Mouse (Mus musculus) testis, postnatal 10 days (tissue): ENCODE measurements around the gene C2cd2.

Experiments
- DNase-seq: peaks from one replicate; pipeline ENCODE4 v3.0.0; 2021; ENCODE audit warnings: low spot score

Gene C2cd2

DNA sequence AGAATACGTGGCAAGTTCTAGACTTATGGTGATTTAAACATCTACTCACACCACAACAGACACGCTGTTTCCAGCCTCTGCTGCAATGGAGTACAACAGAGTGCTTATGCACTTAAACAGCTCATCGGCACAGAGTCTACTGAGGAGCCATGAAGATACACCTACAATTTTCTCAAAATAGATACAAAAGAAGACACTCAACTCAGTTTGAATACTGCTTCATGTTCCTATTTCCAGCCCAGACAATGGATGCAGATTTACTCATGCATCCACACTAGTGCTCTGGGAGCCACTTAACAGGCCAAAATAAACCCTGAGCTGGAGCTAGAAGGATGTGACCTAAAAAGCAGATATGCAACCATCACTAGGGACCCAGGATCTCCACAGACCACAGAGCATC is 153.5 kb downstream of the C2cd2 start:
- no peak for DNase-seq

DNA sequence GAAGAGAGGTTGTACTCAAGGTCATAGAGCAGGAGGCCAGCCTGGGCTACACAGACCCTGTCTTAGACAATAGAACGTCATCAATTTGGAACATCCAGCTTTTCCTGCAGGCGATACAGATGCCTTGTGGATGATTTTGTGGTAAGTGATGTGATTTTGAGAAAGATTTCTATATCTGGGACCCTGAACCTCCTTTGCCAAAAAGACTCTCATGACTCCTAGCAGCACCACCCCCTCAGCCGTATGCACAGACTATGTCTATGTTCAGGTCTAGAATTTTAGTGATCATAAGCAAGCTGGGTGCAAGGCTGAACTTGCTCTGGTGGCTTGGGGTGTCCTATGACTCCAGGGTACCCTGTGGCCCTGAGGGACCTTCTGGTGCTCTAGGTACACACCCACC is 156.8 kb downstream of the C2cd2 start:
- no peak for DNase-seq
